Mouse (Mus musculus) bone marrow macrophage, adult 2 months (primary cell): ENCODE results near the gene Clk2.

Experiments
- CTCF ChIP-seq: IDR thresholded peaks from 2 replicates; pipeline ENCODE4 v1.5.1; 2012; ENCODE audit warnings: low read depth, mild to moderate bottlenecking, low read length, moderate library complexity
- POLR2A ChIP-seq: IDR thresholded peaks from 2 replicates; pipeline ENCODE4 v1.6.1; 2012; ENCODE audit warnings: mild to moderate bottlenecking, low read depth, low read length, borderline replicate concordance

GRCm38 (mm10) chr3:89152084-89152835 lies 12.3 kb upstream of the Clk2 start:
- TF ChIP-seq CTCF (no peak), POLR2A (no peak)
